Mouse (Mus musculus) C2C12 (cell line): ENCODE results near the gene Ltbp4.

ENCODE experiments used
- CEBPB ChIP-seq: IDR thresholded peaks from one replicate; pipeline ENCODE4 v1.6.1; 2011; ENCODE audit warnings: low read depth, mild to moderate bottlenecking, control low read depth, moderate library complexity
- CTCF ChIP-seq: IDR thresholded peaks from one replicate; pipeline ENCODE4 v1.5.1; 2011; ENCODE audit not compliant: control insufficient read depth, insufficient read depth, insufficient read length
- FOSL1 ChIP-seq: IDR thresholded peaks from one replicate; pipeline ENCODE4 v1.8.0; 2011; ENCODE audit warnings: mild to moderate bottlenecking, low read length; ENCODE audit not compliant: poor library complexity, insufficient read depth, severe bottlenecking
- MAX ChIP-seq: IDR thresholded peaks from one replicate; pipeline ENCODE4 v1.6.1; 2011; ENCODE audit warnings: mild to moderate bottlenecking, control low read depth
- MYOD1 ChIP-seq: IDR thresholded peaks from one replicate; pipeline ENCODE4 v1.6.1; 2011; ENCODE audit warnings: low read depth; ENCODE audit not compliant: control insufficient read depth, insufficient read length
- USF1 ChIP-seq: IDR thresholded peaks from one replicate; pipeline ENCODE4 v1.6.1; 2011; ENCODE audit warnings: low read depth, mild to moderate bottlenecking, control low read depth, moderate library complexity

DNA sequence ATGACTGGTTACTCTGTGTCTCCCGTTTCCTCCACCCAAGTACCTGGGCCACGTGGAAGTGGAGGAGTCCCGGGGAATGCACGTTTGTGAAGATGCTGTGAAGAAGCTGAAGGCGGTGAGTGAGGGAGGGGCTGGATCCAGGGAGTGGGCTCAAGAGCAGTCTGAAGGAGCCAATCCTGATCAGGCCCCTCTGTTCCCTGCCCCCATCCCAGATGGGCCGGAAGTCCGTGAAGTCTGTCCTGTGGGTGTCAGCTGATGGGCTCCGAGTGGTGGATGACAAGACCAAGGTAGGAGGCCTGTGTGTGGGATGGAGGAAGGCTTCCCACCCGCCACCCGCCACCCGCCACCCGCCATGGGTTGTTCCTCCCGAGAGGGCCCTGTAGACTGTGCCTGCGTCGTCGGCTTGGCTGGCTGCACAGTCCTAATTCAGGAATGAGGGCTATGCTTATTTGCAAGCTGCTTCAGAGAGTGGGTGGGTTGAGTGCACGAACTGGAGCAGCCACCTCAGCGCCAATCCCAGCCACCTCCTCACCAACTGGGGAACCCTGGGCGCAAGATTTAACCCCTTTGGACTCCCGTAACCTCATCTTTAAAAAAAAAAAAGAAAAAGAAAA is 70.9 kb downstream of the Ltbp4 start:
- no peak for TF ChIP-seq CTCF
- no peak for TF ChIP-seq MAX
- no peak for TF ChIP-seq MYOD1
- TF ChIP-seq CEBPB, result no peak
- TF ChIP-seq FOSL1, result no peak
- TF ChIP-seq USF1, result no peak
